Mouse (Mus musculus): Measurements from ENCODE around the gene Atg7. TPM values are rescaled to one million over a fixed set of nuclear protein-coding genes. Genes with fewer than 3 reads are reported as not detected.

Gene Atg7
- total and polyA plus RNA-seq, 3 experiments, result 11.1 to 15.7 (median 14.8) TPM

DNA sequence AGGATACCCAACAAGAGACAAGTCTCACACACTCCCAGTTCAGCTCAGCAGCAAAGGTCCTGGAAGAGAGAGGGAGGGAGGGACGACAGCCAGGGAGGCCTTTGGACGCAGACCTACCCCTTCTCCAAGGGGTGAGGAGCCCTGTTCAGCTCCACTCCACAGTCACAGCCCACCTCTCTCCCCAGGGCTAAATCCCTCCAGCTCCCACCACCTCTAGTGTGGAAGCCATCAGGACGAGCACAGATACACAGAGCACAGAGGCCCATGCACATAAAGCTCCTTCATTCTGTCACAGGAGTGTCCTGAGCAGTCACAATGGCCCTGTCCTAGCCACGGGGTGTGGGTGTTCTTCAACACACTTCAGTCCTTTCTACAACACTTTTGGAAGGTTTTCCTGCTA, 233.1 kb downstream of the Atg7 start:
- Histone ChIP-seq H3K27ac (ENCODE audit: insufficient read depth, low read depth) (peak overlapping the region; percentile 97), H3K4me1 (ENCODE audit: control insufficient read depth in 1 of 2, insufficient read depth in 2 of 2) (peaks cover 23 to 89% of the 10 kb centered on the region in 2 experiments), H3K27me3 (replicated peaks) (no peaks in the 10 kb centered on the region), H3K36me3 (replicated peaks in 1 of 2; ENCODE audit: control insufficient read depth in 1 of 2, insufficient read depth in 1 of 2, low read length in 1 of 2) (peaks cover 11 to 76% of the 10 kb centered on the region in 2 experiments), H3K4me3 (replicated peaks in 1 of 3; ENCODE audit: low read depth in 2 of 3, low read length in 2 of 3, poor library complexity in 1 of 3) (no peak overlapping the region), H3K9me3 (replicated peaks; ENCODE audit: low read length) (peaks cover 2% of the 10 kb centered on the region), H3K79me2 (replicated peaks; ENCODE audit: control insufficient read depth, extremely low read depth, insufficient read depth, poor library complexity, severe bottlenecking) (peaks cover 53% of the 10 kb centered on the region), H3K9ac (ENCODE audit: insufficient read depth, low read depth) (no peak overlapping the region), H3K4me2 (ENCODE audit: insufficient read depth, low read depth, poor library complexity, severe bottlenecking) (no peak overlapping the region)
- in situ Hi-C loops (cut with MboI; ENCODE audit: low pct_ligation_motif_present, low pct_unique_long_range_greater_than_20kb, low sequenced_read_pairs) (no loop called here), dilution Hi-C loops (cut with MboI; ENCODE audit: extremely low pct_ligation_motif_present, extremely low pct_unique_long_range_greater_than_20kb, low sequenced_read_pairs) (no loop called here)
- no peak for DNase-seq (ENCODE audit: extremely low read depth)
- TF ChIP-seq ETS1 (conservative IDR thresholded peaks at IDR 0.05; ENCODE audit: low read depth, low read length) (no peak), MAFK (IDR thresholded peaks at IDR 0.05; ENCODE audit: insufficient replicate concordance, low read length) (no peak), E2F4 (IDR thresholded peaks at IDR 0.05; ENCODE audit: insufficient replicate concordance, low read depth, low read length) (no peak), SMC3 (IDR thresholded peaks at IDR 0.05; ENCODE audit: low read depth, low read length) (no peak), ZKSCAN1 (IDR thresholded peaks at IDR 0.05; ENCODE audit: borderline replicate concordance, low read depth, low read length) (no peak), POLR2A (IDR thresholded peaks at IDR 0.05; ENCODE audit: low read depth, low read length) (no peak), BHLHE40 (IDR thresholded peaks at IDR 0.05; ENCODE audit: low read depth, low read length) (no peak), USF2 (conservative IDR thresholded peaks at IDR 0.05; ENCODE audit: low read depth, low read length) (no peak), RCOR1 (conservative IDR thresholded peaks at IDR 0.05; ENCODE audit: low read depth, low read length) (no peak), MEF2A (IDR thresholded peaks at IDR 0.05; ENCODE audit: borderline replicate concordance, low read depth, low read length) (no peak), POLR2AphosphoS2 (IDR thresholded peaks at IDR 0.05; ENCODE audit: low read depth, low read length) (no peak), CHD2 (IDR thresholded peaks at IDR 0.05; ENCODE audit: low read length) (no peak), MAX (IDR thresholded peaks at IDR 0.05; ENCODE audit: low read length) (no peak), JUN (IDR thresholded peaks at IDR 0.05; ENCODE audit: insufficient read depth, low read depth, low read length) (no peak), GABPA (IDR thresholded peaks at IDR 0.05; ENCODE audit: insufficient replicate concordance, low read depth, low read length) (no peak), MYC (IDR thresholded peaks at IDR 0.05; ENCODE audit: low read depth, low read length) (no peak)

DNA sequence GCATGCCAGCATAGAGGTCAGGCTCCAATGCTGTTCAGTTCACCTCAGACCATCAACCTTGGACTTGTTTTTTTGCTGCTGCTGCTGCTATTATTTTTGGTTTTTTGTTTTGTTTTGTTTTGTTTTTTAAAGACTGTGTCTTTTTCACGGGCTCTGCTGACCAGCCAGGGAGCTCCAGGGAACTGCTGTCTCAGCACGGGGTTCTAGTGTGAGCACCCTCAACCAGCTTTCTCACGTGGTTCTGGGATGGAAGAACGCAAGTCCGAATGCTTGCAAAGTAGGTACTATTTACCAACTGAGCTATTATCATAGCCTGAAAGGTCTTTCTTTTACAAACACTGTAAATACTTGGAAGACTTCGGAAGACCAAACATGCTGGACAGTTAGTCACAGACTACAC, 233.6 kb downstream of the Atg7 start:
- no peak for DNase-seq (ENCODE audit: extremely low read depth)
- Histone ChIP-seq H3K4me3 (replicated peaks in 1 of 3; ENCODE audit: low read depth in 2 of 3, low read length in 2 of 3, poor library complexity in 1 of 3) (no peak overlapping the region), H3K4me1 (ENCODE audit: control insufficient read depth in 1 of 2, insufficient read depth in 2 of 2) (peaks cover 22 to 89% of the 10 kb centered on the region in 2 experiments), H3K4me2 (ENCODE audit: insufficient read depth, low read depth, poor library complexity, severe bottlenecking) (no peak overlapping the region), H3K36me3 (replicated peaks in 1 of 2; ENCODE audit: control insufficient read depth in 1 of 2, insufficient read depth in 1 of 2, low read length in 1 of 2) (peaks cover 10 to 73% of the 10 kb centered on the region in 2 experiments), H3K27ac (ENCODE audit: insufficient read depth, low read depth) (no peak overlapping the region), H3K9ac (ENCODE audit: insufficient read depth, low read depth) (no peak overlapping the region), H3K79me2 (replicated peaks; ENCODE audit: control insufficient read depth, extremely low read depth, insufficient read depth, poor library complexity, severe bottlenecking) (peaks cover 57% of the 10 kb centered on the region), H3K27me3 (replicated peaks) (no peaks in the 10 kb centered on the region), H3K9me3 (replicated peaks; ENCODE audit: low read length) (no peaks in the 10 kb centered on the region)
- in situ Hi-C loops (cut with MboI; ENCODE audit: low pct_ligation_motif_present, low pct_unique_long_range_greater_than_20kb, low sequenced_read_pairs) (no loop called here), dilution Hi-C loops (cut with MboI; ENCODE audit: extremely low pct_ligation_motif_present, extremely low pct_unique_long_range_greater_than_20kb, low sequenced_read_pairs) (no loop called here)
- no peak for TF ChIP-seq BHLHE40 (IDR thresholded peaks at IDR 0.05; ENCODE audit: low read depth, low read length)
- no peak for TF ChIP-seq JUND (conservative IDR thresholded peaks at IDR 0.05; ENCODE audit: low read depth, low read length)
- TF ChIP-seq RCOR1 (conservative IDR thresholded peaks at IDR 0.05; ENCODE audit: low read depth, low read length), result no peak
- no peak for TF ChIP-seq CTCF (conservative IDR thresholded peaks at IDR 0.05 in 1 of 2, IDR thresholded peaks at IDR 0.05 in 1 of 2; ENCODE audit: low read depth in 2 of 2, low read length in 2 of 2)
- no peak for TF ChIP-seq MYC (IDR thresholded peaks at IDR 0.05; ENCODE audit: low read depth, low read length)
- no peak for TF ChIP-seq HCFC1 (IDR thresholded peaks at IDR 0.05; ENCODE audit: low read depth, low read length)
- TF ChIP-seq EP300 (IDR thresholded peaks at IDR 0.05; ENCODE audit: low read length), result no peak
- no peak for TF ChIP-seq USF2 (conservative IDR thresholded peaks at IDR 0.05; ENCODE audit: low read depth, low read length)
- TF ChIP-seq MAFK (IDR thresholded peaks at IDR 0.05; ENCODE audit: insufficient replicate concordance, low read length), result no peak
